Mouse (Mus musculus): ENCODE measurements around the gene 1810010D01Rik. TPM values are rescaled to one million over a fixed set of nuclear protein-coding genes. Genes with fewer than 3 reads are reported as not detected.

The 1810010D01Rik gene
- total and polyA plus RNA-seq, 2 experiments from 2014 or later: 0.25 to 1.00 TPM

DNA sequence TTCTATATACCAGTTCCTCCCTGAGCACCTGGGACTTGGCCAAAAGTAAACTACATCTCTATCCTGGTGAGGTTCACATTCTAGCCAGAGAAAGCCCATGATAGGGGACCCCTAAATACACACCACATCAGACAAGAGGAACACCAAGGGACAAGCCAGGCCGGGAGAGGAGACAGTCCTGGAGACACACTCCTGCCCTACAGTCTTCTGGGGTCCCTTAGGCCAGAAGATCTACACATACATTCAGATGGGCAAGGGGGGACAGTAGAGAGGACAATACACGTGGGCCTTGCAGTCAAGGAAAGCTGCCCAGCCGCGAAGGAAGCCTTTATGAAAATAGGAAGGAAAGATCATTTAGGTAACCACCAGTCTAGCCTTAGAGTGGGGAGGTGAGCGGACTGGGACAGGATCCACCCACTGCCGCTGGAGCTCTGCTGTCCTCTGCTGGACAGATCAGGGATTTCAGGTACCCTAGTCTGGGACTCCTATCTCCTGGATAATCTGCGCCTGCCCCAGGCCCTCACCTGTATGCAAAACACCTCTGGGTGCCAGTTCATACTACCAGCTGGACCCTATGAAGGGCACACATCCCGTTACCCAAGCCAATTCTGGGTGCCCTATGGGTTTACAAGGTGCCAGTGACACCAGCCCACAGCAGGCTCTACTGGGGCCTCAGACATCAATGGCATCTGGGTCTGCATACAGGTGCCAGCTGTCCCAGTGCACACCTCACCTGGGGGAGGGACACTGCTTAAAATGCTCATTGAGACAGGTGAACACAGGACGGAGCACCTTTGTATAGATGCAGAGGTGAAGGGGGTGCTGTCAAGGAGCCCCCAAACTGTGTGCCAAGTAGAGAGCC, 35.2 kb upstream of the 1810010D01Rik start:
- Histone ChIP-seq H3K4me2 (ENCODE audit: low read depth) (no peak overlapping the region), H3K9me3 (ENCODE audit: low read length) (no peaks in the 10 kb centered on the region), H3K9ac (no peak overlapping the region), H3K27ac (ENCODE audit: low read depth, low read length) (no peak overlapping the region), H3K36me3 (ENCODE audit: insufficient read depth) (no peaks in the 10 kb centered on the region), H3K4me3 (ENCODE audit: low read depth, low read length) (no peak overlapping the region), H3K4me1 (ENCODE audit: insufficient read depth) (no peaks in the 10 kb centered on the region), H3K27me3 (ENCODE audit: insufficient read depth, low read length) (no peaks in the 10 kb centered on the region)
- DNase-seq: peak; percentile 74
- peak; percentile 98 for TF ChIP-seq CTCF (IDR thresholded peaks at IDR 0.05; ENCODE audit: low read depth)
- WGBS: 12% methylated on average over 9 of the region's 9 CpGs
- peak; percentile 74 for ATAC-seq

DNA sequence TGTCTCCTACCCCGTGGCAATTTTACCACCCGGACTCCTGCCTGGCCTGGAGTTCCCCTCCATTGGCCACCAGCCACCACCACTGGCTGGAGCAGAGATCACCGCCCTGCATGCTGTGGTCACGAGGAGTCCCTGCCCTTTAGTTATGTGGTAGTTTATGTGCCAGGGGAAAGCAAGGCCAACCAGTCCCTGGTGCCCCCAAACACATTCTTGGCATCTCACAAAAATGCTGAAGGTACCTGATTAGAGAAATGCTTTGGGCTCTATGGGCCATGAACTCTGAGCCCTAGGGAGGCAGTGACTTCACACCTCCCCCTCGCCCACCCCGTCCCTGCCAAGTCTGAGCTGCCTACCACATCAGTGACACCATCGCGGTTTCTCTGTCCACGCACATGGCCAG, 34.1 kb upstream of the 1810010D01Rik start:
- TF ChIP-seq CTCF (IDR thresholded peaks at IDR 0.05; ENCODE audit: low read depth): no peak
- Histone ChIP-seq H3K4me2 (ENCODE audit: low read depth) (no peak overlapping the region), H3K27me3 (ENCODE audit: insufficient read depth, low read length) (no peaks in the 10 kb centered on the region), H3K36me3 (ENCODE audit: insufficient read depth) (no peaks in the 10 kb centered on the region), H3K9me3 (ENCODE audit: low read length) (no peaks in the 10 kb centered on the region), H3K9ac (no peak overlapping the region), H3K27ac (ENCODE audit: low read depth, low read length) (no peak overlapping the region), H3K4me3 (ENCODE audit: low read depth, low read length) (no peak overlapping the region), H3K4me1 (ENCODE audit: insufficient read depth) (no peaks in the 10 kb centered on the region)
- WGBS: 72% methylated on average over 9 of the region's 9 CpGs
- DNase-seq (no peak), ATAC-seq (no peak)

DNA sequence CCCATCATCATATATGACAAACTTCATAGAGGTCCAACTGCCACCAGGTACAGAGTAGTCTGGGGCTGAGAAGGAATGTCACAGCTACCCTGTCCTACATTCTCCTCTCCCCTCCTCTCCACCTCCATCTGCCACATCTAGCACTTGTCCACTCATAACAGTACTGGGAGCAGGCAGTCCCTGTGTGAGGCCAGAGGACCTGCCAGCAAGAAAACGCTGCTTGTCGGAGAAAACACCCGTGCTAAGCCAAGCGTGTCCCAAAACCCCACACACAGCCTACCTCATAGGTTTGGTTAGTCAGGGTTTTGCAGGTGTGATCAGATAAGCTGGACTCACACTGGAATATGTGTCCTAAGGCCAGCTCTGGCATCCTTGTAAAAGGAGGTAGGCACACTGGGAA, 33.0 kb upstream of the 1810010D01Rik start:
- H3K9ac ChIP-seq: no peak overlapping the region
- no peaks in the 10 kb centered on the region for H3K9me3 ChIP-seq (ENCODE audit: low read length)
- ATAC-seq (no peak), DNase-seq (no peak)
- no peak overlapping the region for H3K27ac ChIP-seq (ENCODE audit: low read depth, low read length)
- H3K27me3 ChIP-seq (ENCODE audit: insufficient read depth, low read length): no peaks in the 10 kb centered on the region
- WGBS: 89% methylated on average over 4 of the region's 4 CpGs
- H3K4me2 ChIP-seq (ENCODE audit: low read depth): no peak overlapping the region
- no peaks in the 10 kb centered on the region for H3K4me1 ChIP-seq (ENCODE audit: insufficient read depth)
- H3K36me3 ChIP-seq (ENCODE audit: insufficient read depth): no peaks in the 10 kb centered on the region
- no peak for TF ChIP-seq CTCF (IDR thresholded peaks at IDR 0.05; ENCODE audit: low read depth)
- no peak overlapping the region for H3K4me3 ChIP-seq (ENCODE audit: low read depth, low read length)

DNA sequence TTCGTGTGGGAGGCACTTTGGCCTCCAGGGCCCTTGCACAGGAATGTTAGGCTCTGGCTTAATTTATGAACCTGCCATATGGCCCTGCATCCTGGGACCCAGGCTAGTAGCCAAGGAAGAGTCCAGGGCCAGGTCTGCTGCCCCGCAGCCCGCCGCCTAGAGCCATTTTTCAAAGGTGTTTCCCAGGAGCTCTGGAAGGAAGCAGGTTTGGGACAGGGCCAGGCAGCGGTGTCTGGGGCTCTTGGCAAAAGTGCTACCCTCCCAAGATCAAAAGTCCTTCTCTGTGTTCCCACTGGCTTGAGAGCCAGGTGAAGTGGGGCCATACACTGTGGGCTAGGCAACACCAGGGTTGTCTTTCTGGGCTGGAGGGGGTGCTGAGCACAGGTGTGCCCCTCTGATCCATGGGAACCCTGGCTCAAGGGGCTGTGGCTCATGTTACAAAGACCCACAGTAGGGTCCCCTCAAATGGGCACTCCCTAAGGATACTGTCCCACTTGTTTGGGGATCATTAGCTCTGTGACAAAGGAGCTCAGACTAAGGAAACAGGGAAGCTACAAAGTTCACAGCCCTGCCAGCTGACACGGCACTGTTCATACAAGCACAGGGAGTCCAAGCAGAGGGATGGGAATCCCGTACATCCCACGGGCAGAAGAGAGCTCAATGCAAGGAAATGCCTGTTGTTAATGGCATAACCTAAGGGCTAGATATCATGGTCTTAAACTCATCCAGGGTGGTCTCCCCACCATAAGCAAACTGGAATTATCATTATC, 32.0 kb upstream of the 1810010D01Rik start:
- ATAC-seq: no peak
- TF ChIP-seq CTCF (IDR thresholded peaks at IDR 0.05; ENCODE audit: low read depth): no peak

DNA sequence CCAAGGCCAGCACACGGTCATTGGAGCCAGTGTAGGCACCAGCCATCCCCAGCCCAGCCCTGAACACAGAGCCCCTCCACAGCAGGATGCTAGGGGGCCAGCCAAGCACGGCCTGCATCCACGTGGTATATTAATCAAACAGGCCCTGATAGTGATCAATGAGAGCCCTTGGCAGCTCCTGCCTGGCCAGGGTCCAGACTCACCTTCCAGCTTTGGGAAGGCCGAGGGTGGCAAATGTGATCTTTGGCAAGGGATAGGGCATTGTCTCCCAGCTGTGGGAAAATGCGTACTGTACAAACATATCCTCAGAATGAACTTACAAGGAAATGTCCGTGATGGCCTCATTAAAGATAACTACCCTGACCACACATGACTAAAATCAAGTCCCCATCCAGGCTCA, 31.2 kb upstream of the 1810010D01Rik start:
- no peak overlapping the region for H3K9ac ChIP-seq
- H3K36me3 ChIP-seq (ENCODE audit: insufficient read depth): no peaks in the 10 kb centered on the region
- no peak for ATAC-seq
- H3K27ac ChIP-seq (ENCODE audit: low read depth, low read length): no peak overlapping the region
- WGBS: 56% methylated on average over 6 of the region's 6 CpGs
- H3K4me3 ChIP-seq (ENCODE audit: low read depth, low read length): no peak overlapping the region
- H3K4me1 ChIP-seq (ENCODE audit: insufficient read depth): no peaks in the 10 kb centered on the region
- TF ChIP-seq CTCF (IDR thresholded peaks at IDR 0.05; ENCODE audit: low read depth): no peak
- no peaks in the 10 kb centered on the region for H3K27me3 ChIP-seq (ENCODE audit: insufficient read depth, low read length)
- no peaks in the 10 kb centered on the region for H3K9me3 ChIP-seq (ENCODE audit: low read length)
- no peak overlapping the region for H3K4me2 ChIP-seq (ENCODE audit: low read depth)
- no peak for DNase-seq

More for the DNA sequence above, 32.0 kb upstream of the 1810010D01Rik start:
- no peak overlapping the region for H3K4me2 ChIP-seq (ENCODE audit: low read depth)
- H3K9ac ChIP-seq: no peak overlapping the region
- no peaks in the 10 kb centered on the region for H3K4me1 ChIP-seq (ENCODE audit: insufficient read depth)
- H3K27ac ChIP-seq (ENCODE audit: low read depth, low read length): no peak overlapping the region
- no peaks in the 10 kb centered on the region for H3K9me3 ChIP-seq (ENCODE audit: low read length)
- no peaks in the 10 kb centered on the region for H3K27me3 ChIP-seq (ENCODE audit: insufficient read depth, low read length)
- 67% methylated on average over 8 of the region's 8 CpGs for WGBS
- no peak overlapping the region for H3K4me3 ChIP-seq (ENCODE audit: low read depth, low read length)
- no peaks in the 10 kb centered on the region for H3K36me3 ChIP-seq (ENCODE audit: insufficient read depth)
- no peak for DNase-seq

DNA sequence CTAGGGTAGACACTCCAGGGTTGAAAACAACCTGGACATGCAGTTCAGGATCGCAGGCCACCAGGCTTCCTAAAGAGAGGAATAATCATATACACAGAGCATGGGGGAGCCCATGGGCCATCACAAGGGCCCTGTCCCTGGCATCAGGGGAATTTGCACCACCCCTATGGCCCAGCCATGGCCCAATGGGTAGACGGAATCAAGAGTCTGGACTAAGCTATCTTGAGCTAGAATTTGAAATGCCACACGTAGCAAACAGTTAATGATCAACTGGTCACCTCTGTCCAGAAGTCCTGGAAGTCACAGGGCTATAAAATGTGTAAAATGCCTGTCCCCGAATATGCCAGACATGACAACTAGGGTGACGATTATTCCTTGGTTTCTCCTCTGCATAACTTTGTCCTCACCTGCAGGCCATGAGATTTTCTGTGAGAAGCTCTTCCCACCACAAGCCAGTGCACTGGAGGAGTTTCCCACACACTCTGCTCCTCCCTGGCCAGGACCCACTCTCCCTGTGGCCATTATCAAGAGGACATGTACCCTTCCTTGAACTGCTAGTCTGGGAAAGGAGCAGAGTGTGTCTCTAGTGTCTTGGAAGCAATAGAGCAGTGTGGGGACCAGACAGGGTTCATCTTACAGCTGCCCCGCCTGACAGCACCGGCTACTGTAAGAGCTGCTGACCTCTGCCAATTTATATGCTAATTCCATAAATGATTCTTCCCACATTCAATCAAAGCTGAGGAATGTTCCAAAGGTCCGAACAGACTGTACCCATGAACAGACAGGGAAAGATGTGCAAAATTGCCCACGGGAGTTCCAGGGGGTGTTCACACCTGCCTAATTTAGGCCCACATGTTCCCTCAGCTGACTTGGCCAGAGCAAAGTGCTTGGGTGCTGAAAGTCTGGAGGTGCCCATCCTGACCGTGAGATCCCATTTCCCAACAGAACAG, 27.2 kb upstream of the 1810010D01Rik start:
- DNase-seq: no peak
- H3K9me3 ChIP-seq (ENCODE audit: low read length): no peaks in the 10 kb centered on the region
- 81% methylated on average over 10 of the region's 10 CpGs for WGBS

More for the DNA sequence above, 27.2 kb upstream of the 1810010D01Rik start:
- Histone ChIP-seq H3K36me3 (ENCODE audit: insufficient read depth) (no peaks in the 10 kb centered on the region), H3K27ac (ENCODE audit: low read depth, low read length) (no peak overlapping the region), H3K9ac (no peak overlapping the region), H3K4me3 (ENCODE audit: low read depth, low read length) (no peak overlapping the region), H3K4me2 (ENCODE audit: low read depth) (no peak overlapping the region), H3K4me1 (ENCODE audit: insufficient read depth) (no peaks in the 10 kb centered on the region), H3K27me3 (ENCODE audit: insufficient read depth, low read length) (no peaks in the 10 kb centered on the region)
- no peak for TF ChIP-seq CTCF (IDR thresholded peaks at IDR 0.05; ENCODE audit: low read depth)
- no peak for ATAC-seq
